Mouse (Mus musculus): Measurements from ENCODE around the gene Tjp2.
"Not testable (repeated sequence)": the region's sequence is repeated elsewhere in the genome, so short reads cannot be mapped to it uniquely, and the experiment has no call there.

The Tjp2 gene

DNA sequence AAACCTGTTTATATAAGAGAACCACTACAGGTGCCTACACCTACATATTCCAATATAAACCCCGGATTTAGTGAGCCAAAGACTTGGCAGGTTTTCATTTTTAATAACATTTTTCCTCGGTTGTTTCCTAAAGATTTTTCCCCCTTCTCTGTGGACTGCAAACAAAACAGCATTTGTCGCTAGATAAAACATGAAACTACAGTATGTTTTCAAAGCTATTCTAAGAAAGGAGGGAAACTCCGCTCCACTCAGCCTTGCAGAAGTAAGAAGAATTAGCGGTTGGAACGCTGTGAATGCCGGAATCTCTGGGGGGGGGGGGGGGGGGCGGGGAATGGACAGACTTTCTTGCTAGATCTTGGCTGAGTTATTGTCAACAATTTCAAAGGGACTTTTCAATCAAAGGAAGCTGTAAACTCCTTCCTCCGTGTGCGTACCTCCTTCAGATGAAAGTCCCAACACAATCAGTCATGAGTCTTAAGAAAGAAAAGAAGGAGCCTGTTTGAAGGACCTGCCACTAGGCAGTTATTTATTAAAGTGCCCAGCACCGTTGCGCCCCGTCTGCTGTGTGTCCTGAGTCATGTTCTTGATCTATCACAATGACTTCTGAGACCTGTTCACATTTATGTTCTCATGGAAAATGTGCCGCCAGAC lies 3.9 kb downstream of the Tjp2 start:
- no peak for DNase-seq

DNA sequence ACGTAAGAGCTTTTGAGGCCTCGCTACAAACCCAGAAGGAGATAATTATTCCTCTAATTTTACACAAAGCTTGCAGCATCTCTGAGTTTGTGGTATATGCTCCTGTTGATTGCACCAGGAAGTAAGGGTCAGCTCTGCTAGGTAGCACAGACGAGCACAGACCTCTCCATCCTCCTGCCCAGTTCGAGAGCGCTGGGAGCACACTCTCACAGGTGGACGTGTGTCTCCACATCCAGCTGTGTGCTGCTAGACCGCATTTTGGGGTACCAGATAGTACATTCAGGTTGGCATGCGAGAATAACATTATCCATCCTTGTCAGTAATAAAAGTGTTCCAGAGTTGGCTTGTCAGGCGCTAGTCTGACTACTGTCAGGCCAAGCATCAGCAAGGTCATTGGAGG lies 5.8 kb downstream of the Tjp2 start:
- no peak for DNase-seq

DNA sequence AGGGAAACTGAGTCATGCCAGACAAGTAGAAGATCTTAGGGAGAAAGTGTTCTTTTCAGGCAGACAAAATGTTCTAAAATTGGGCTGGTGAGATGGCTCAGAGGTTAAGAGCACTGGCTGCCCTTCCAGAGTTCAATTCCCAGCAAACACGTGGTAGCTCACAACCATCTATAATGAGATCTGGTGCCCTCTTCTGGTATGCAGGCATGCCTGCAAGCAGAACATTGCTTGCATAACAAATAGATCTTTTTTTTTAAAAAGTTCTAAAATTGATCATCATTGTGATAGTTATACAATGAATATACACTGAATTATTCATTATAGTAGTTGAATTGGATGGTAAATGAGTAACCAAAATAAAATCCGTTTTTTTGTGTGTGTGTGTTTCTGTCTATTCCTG lies 6.5 kb downstream of the Tjp2 start:
- DNase-seq: no peak

DNA sequence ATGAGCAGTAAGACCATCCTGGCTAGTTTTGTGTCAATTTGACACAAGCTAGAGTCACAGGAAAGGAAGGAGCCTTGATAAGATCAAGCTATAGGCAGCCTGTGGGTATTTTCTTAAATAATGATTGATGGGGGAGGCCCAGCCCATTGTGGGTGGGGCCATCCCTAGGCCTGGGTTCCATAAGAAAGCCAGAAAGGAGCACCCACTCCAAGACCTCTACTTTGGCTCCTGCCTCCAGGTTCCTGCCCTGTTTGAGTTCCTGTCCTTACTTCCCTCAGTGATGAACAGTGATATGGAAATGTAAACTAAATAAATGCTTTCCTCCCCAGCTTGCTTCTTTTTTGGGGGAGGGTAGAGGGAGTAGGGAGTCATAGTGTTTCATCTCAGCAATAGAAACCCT lies 7.0 kb downstream of the Tjp2 start:
- DNase-seq: no peak

DNA sequence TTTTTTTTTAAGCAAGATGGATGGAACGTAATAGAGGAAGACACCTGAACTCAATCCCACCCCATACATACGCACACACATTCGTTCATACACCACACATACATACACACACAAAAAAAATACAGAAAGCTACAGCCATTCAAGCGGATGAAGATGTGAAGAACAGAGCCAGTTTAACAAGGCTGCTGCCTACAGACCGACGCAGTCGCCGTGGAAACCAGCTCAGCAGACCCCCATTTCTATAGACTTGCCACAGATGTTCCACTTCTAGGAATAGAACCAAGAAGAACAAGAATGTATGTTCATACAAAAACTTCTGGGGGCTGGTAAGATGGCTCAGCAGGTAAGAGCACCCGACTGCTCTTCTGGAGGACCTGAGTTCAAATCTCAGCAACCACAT lies 8.1 kb downstream of the Tjp2 start:
- DNase-seq: no peak

DNA sequence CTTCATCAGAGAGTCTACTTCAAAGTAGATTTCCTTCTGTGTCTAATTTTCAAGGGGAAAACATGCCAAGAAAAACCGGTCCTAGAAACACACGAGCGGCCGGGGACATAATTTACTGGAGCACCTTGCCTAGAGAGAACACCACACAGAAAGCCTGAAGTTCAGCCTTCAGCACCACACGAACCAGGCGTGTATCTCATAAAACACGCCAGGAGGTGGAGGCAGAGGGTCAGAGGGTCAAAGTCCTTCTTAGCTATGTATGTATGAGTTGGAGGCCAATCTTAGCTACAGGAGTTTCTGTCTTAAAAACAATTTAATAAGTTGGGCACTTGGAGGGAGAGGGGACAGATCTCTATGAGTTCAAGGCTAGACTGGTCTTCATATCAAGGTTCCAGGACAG lies 9.9 kb downstream of the Tjp2 start:
- DNase-seq: no peak

DNA sequence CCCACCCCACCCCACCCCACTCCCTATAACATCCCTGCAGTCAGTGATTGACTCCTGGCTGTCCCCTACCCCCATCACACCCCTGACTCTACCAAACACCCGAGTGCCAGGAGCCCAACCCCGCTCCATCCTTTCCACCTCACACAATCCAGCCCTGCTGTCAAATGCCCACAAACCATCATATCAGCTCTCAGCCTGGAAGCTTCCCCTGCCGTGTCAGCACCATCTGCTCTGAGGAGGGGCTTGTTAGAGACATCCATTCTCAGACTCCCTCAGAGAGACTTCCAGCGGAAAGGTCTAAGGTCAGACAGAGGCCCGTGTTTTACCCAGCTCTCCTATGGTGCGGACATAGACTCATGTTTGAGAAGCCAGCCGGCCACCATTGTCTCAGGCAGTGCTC lies 11.5 kb downstream of the Tjp2 start:
- DNase-seq: no peak

DNA sequence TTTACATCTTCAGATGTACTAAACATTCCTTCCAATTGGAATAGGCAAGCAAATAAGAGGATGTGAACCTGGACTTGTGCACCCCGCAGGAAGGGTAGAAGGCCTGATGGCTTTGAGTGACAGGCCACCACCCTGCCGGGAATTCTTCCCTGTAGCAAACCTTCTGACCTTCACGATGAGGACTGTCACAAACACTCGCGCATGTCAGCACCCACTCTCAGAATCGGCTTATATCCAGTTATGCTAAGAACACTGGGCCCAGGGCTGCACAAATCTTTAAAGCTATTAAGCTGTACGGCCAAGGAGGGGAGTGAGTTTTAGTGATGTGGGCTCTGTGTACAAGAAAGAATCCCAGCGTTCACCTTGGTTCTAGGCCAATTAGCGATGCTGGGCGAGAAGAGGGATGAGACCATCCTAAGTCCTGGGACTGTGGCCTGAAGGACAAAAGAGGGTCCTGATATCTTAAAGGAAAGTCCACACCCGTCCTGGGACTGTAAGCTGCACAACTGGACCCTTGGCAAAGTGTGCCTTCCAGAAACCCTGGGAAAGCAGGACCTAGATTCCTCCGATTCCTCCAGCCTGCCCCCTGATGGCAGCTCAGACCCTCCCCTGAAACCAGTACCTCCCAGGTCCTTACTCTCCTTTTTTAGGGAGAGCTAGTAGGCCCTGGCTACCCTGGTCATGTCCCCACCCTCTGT lies 12.1 kb downstream of the Tjp2 start:
- no peak for DNase-seq

DNA sequence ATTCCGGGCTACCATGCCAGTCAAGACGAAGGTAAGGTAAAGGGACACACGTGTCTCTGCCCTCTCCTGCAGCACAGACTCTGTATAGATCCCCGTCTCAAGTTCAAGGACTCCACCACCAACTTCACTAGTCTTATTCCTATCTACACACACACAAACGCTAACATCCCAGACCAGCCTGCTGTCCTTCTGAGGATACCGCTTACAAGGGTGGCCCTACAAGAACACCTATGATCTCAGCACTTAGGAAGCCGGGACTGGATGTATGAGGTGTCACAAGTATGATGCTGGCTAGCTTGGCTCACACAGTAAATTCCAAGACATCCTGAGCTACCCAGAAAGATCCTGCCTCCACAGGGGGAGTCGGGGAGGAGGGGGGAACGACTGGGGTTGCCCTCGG lies 13.7 kb downstream of the Tjp2 start:
- DNase-seq: no peak

DNA sequence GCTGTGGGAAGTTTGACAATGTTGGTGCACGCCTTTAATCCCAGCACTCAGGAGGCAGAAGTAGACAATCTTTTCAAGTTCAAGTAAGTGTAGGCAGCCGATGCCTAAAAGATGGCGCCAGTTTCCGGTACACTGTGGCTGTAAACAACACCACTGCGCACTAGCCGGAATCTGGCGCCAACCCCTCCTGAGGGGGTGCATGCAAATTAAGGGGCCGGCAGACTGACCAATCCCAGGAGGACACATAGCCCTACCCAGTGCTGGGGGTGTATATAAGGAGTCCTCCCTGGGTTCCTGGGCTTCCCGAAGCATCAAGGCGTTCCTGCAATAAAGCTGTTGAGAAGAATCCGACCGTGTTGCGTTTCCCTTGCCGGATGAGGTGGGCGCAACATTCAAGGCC lies 15.3 kb downstream of the Tjp2 start:
- DNase-seq: no peak

DNA sequence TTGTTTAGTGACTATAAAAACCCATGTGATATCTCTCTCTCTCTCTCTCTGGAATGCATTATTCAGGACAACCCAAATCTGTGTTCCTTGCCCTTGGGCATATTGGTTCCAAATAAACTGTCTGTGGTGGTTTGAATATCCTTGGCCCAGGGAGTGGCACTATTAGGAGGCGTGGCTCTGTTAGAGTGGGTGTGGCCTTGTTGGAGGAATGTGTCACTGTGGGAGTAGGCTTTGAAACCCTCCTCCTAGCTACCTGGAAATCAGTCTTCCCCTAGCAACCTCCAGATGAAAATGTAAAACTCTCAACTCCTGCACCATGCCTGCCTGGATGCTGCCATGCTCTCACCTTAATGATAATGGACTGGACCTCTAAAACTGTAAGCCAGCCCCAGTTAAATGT lies 16.9 kb downstream of the Tjp2 start:
- DNase-seq: no peak

DNA sequence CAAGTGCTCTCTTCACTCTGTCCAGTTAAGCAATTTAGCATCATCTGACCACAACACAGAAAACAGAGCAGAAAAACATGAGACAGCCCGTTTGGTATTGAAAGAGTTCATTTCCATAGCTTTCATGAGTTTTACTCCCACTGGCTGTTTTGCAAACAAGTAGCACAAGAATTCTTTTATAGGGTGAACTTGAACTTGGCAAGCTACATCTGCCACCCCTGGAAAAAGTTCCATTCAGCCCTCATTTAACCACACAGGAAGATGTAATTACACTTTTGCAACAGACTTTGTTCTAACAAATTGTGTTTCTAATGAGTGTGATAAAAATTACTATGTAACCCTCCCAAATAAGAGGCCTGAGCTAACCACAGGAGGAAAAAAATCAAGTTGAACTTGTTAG lies 19.8 kb downstream of the Tjp2 start:
- no peak for DNase-seq

DNA sequence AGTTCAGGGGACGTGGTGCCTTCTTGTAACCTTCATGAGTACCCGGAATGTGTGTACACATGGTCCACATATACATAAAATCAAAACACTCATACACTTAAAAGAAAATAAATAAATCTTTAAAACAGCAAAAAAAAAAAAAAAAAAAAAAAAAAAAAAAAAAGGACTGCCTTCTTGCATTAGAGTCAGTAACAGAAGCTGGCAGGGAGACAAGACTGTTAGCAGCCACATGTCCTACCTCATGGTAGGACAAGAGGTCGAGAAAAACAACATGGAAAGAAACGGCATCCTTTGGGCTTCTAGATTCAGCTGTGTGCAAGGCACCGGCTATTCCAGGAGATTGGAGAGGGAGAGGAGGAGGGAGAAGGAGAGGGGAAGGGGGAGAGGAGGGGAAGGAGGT lies 23.0 kb downstream of the Tjp2 start:
- DNase-seq: no peak

DNA sequence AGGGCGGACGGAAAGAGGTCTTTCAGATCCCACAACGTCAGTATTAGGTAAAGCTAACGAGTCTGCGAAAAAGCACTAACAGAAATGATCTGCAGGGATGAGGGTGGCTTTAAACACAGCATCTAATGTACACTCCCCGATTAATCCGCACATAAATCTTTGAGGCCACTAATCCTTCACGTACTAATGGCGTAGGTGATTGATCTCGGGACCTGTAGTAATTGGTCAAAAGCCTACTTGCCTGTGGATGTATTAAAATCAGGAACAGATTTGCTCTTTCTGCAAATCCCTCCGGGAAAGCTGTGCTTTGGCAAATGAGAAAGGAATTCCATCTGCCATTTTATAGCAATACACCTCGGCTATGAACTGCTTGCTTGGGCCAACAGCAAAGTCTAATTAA lies 24.3 kb downstream of the Tjp2 start:
- DNase-seq: no peak

DNA sequence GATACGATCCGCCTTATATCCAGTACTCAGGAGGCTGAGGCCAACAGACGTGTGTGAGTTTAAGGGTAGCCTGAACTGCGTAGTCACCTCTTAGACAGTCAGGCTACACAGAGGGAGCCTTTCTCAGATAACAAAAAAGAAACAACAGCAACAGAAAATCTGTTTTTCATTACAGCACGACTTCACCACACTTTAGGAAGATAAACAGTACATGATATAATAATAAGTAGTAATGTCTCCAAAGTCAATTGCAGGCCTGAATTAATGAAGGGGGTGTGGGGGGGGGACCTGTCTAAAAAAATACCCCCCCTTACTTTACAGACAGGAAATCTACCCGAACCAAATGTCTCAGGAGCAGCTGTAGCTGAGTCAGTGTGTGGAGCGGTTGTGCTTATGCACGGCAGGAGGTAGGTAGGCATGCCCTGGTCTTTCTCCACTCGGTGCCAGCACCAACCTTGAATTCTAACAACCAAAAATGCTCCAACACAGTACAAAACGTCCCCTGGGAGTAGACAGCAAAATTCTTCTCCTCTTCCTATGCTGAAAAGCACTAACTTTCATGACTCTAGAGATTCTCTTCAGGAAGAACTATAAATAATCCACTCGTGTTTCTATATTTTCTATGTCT lies 26.0 kb downstream of the Tjp2 start:
- no peak for DNase-seq

DNA sequence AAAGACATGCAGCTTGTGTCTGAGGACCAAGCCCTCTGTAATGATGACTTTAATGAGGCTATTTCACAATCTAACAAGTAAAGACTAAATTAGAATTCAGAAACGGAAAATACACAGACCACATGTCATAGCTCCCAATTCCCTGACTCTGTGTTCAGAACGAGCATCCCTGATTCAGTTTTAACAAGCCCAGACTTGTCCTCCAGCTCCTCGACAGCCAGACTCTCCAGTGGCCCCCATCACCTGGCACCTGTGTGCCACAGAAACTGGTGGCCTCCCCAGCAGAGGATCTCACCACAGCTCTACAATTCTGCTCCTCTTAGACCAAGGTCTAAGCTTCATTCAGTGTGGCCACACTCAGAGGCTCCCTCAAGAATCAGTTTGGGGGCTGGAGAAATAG lies 27.5 kb downstream of the Tjp2 start:
- DNase-seq: no peak

DNA sequence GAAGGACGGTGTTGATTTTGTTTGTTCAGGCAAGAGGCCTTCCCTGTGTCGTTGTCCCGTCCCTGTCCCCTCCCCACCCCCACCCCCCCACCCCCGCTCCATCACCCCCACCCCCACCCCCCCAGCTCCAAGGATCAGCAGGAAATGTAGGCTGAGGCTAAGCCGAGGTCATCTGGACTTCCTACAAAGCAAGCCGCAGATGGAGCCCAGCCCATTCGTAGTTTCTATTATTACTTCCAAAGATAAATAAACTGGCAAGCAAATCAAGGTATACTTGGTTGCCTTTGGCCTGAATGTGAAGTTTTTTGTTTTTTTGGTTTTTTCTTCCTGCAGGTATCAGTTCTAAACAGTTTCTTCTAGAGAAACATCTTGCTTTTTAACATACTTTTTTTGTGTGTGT lies 29.6 kb downstream of the Tjp2 start:
- no peak for DNase-seq

DNA sequence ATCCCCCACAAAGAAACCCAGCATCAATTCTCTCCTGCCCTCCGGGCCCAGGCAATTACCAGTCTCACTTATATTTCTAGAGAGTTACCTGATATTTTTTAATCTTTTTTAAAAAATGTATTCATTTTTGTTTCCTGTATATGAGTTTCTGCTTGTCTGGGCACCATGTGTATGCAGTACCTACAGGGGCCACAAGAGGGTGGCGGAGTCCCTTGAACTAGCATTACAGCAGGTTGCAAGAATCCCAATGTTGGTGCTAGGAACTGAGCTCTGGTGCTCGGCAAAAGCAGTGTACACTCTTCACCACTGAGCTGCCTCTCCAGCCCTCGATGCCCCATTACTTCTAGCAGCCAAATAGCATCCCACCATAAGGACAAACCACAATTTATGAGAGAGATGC lies 30.6 kb downstream of the Tjp2 start:
- DNase-seq: peak; percentile 15 to 18

DNA sequence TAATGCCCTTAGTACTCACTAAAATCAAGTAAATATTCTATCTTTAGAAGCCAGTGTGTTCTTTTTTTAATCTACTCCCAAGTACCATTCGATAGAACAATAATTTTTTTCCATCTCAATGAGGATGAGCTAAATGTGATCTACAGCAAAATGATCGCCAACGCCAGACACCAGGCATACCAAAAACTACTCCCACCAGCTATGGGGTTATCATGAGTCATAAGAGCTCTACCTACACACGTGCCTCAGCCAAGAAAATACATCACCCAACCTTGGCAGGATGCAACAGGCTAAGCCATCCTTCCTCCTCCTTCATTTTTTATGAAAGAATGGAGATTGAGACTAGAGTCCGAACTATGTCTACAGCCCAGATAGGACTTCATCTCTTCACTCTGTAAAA lies 31.9 kb downstream of the Tjp2 start:
- DNase-seq: no peak

DNA sequence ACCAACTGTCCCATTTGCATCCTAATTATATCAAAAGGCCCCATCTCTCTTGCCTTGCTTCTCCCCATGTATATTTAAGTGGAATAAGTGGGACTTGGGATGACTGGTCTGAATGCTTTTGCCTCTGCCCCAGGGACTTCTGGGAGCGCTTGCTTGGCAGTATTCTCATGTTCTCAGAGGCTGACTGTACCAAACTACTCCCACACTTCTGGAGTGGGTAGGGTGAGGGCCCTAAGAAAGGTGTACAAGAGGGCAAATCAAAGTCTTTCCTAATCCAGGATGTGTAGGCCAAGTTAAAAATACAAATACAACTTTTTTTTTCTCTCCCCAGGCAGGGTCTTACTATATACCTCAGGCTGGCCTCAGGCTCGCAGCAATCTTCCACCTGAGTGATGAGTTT lies 37.0 kb downstream of the Tjp2 start:
- DNase-seq: no peak

DNA sequence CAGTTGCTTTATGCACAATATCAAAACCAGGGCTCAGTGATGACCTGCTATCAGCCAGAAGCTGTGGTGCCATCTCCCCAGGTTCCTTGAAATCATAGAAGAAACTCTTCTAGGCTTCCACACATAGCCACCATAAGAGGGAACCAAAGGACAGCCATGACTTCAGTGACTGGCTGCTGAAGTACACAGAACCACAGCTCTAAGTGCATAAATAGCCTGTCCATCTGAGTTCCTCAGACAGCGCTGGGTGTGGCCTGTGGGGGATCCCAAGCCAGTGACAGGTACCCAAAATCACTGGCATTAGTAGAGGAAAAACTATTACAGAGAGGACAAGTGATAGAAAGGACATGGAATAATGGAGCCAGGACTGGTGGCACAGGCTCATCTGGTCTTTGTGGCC lies 37.5 kb downstream of the Tjp2 start:
- not testable (repeated sequence) for DNase-seq

DNA sequence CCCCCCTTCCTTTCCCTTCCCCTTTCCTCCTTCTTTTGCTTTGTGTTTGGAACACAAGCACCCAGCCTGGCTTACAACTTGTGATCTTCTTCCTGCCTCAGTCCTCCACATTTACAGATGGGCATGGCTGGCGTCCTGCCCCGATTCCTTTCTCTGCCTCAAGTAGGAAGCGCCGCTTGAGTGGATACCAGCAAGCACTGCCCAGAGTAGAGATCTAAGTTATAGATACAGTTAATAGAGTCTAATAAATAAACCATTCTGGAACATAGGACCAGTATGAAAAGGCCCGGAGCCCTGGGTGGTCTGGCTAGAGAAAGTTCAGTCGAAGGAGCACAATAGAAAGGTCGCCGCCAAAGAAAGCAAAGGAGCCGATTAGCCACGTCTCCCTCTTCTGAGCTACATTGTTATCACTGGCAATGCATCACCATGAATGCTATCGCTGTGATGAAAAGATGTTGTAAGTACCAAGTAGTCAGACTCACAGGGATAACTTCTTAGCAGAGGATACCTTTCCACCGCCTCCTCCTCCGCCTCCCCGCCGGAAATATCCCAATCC lies 41.1 kb downstream of the Tjp2 start:
- DNase-seq: no peak

DNA sequence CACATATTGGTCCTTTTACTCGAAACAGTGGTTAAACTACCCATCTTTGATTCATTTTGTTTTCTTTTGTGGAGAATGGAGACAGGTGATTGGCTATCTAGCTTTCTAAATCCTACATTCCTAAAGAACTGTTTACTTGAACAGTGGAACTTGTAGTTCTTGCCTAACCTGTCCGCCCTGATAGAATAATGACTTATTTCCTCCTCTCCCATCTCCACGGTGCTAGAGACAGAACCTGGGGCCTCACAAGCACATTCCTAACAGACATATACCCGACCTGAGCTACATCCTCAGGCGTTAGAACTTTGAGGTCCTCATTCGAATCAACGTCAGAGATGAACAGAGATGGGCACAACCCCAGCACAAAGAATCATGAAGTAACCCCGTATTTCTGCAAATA lies 44.4 kb downstream of the Tjp2 start:
- no peak for DNase-seq

DNA sequence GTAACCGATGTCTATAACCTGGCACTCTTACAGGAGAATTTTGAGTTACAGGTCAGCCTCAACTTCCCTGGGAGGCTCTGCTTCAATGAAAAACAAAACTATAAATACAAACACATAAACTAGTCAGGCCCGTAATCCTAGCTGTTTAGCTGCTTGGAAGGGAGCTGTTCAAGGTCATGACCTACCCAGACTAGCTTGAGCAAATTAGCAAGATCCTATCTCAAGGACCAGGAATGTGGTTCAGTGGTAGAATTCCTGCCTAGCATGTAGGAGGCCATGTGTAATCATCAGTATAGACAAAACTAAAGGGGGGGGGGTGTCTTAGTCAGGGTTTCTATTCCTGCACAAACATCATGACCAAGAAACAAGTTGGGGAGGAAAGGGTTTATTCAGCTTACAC lies 46.7 kb downstream of the Tjp2 start:
- DNase-seq: no peak
